17 mouse cellular contexts compared by ENCODE assay signal in the genomic region with DNA sequence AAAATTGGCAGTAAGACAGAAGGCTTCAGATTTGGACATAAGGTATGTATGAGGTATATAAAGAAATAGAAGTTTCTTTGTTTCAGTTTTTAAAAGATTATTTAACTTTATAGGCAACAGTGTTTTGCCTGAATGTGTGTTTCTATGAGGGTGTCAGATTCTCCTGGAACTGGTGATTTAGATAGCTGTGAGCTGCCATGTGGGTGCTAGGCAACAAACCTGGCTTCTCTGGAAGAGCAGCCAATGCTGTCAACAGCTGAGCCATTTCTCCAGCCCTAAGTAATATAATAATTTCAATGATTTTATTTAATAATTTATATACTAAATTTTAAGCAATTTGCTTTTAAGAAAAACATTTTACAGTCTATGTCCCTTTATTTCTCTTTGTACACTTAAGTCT.
DNase-seq lines count a peak whose midpoint lies in the region; ATAC-seq and TF ChIP-seq lines count a peak whose summit lies in the region.
"Had no signal": no experiment of that assay in that cellular context is flagged by ENCODE, and none has a peak within 500 bp of the region (broad histone marks: within the 10 kb centered on the region; RNA-seq: fewer than 3 reads in every experiment).

No protein-coding gene starts in this region.

- no peak overlapping the region for H3K27ac ChIP-seq in forebrain, embryonic 14.5 days (ENCODE audit: low read depth, low read length)
- no peak overlapping the region for H3K27ac ChIP-seq in forebrain, embryonic 16.5 days (ENCODE audit: low read length)
- peak overlapping the region; percentile 77 for H3K27ac ChIP-seq in layer of hippocampus, adult 2 months
- no peak overlapping the region for H3K27ac ChIP-seq in hindbrain, postnatal 0 days
- H3K27ac ChIP-seq: embryonic facial prominence, embryonic 12.5 days; forebrain, embryonic 13.5 days; heart, embryonic 13.5 days; hindbrain, embryonic 15.5 days had no signal

- no peak for ATAC-seq in forebrain, embryonic 14.5 days
- no peak for ATAC-seq in forebrain, embryonic 16.5 days
- ATAC-seq in hindbrain, postnatal 0 days = no peak
- ATAC-seq: forebrain, embryonic 13.5 days; inflammation-experienced regulatory T-cells, adult 6 months had no signal

- H3K27me3 ChIP-seq in forebrain, embryonic 14.5 days (replicated peaks; ENCODE audit: control insufficient read depth, insufficient read depth, low read length) = no peaks in the 10 kb centered on the region
- no peaks in the 10 kb centered on the region for H3K27me3 ChIP-seq in forebrain, embryonic 16.5 days (replicated peaks; ENCODE audit: control insufficient read depth, insufficient read depth, low read length)
- H3K27me3 ChIP-seq in hindbrain, postnatal 0 days (ENCODE audit: insufficient read depth, low read length) = no peaks in the 10 kb centered on the region
- H3K27me3 ChIP-seq: embryonic facial prominence, embryonic 12.5 days; forebrain, embryonic 13.5 days; heart, embryonic 13.5 days; hindbrain, embryonic 15.5 days had no signal

- TF ChIP-seq CTCF in layer of hippocampus, adult 2 months (conservative IDR thresholded peaks at IDR 0.05) = no peak
- TF ChIP-seq CTCF in hindbrain, postnatal 0 days (IDR thresholded peaks at IDR 0.05; ENCODE audit: low read depth) = no peak

- H3K4me2 ChIP-seq in forebrain, embryonic 14.5 days (ENCODE audit: low read length) = no peak overlapping the region
- no peak overlapping the region for H3K4me2 ChIP-seq in forebrain, embryonic 16.5 days (ENCODE audit: low read length)
- H3K4me2 ChIP-seq in hindbrain, postnatal 0 days (ENCODE audit: low read depth, low read length) = no peak overlapping the region
- H3K4me2 ChIP-seq: embryonic facial prominence, embryonic 12.5 days; forebrain, embryonic 13.5 days; heart, embryonic 13.5 days; hindbrain, embryonic 15.5 days had no signal

- no peak overlapping the region for H3K9ac ChIP-seq in forebrain, embryonic 14.5 days (ENCODE audit: low read length)
- no peak overlapping the region for H3K9ac ChIP-seq in forebrain, embryonic 16.5 days (replicated peaks; ENCODE audit: low read depth, low read length)
- H3K9ac ChIP-seq in hindbrain, postnatal 0 days (replicated peaks; ENCODE audit: low read length) = no peak overlapping the region
- H3K9ac ChIP-seq: embryonic facial prominence, embryonic 12.5 days; forebrain, embryonic 13.5 days; heart, embryonic 13.5 days; hindbrain, embryonic 15.5 days had no signal

- peak; percentile 36 for DNase-seq in forebrain, embryonic 14.5 days (ENCODE audit: low spot score)
- peak; percentile 14 to 45 for DNase-seq in layer of hippocampus, adult 18-20 months (ENCODE audit: low spot score in 2 of 2)
- DNase-seq in layer of hippocampus, postnatal 10 days (ENCODE audit: low spot score in 2 of 2) = no peak
- peak in 1 of 2 experiments; percentile 44 for DNase-seq in layer of hippocampus, adult 2 months (ENCODE audit: low spot score in 2 of 2)
- DNase-seq in hindbrain, postnatal 0 days (ENCODE audit: low spot score) = no peak
- no peak for DNase-seq in thymus, postnatal 0 days (ENCODE audit: low spot score)
- DNase-seq: adrenal gland, postnatal 14 days; cerebellum, adult 8-10 months; cerebellum, postnatal 25 days; gastrocnemius, postnatal 14 days; heart, postnatal 36 days had no signal

- H3K4me1 ChIP-seq in forebrain, embryonic 14.5 days (ENCODE audit: control insufficient read depth, insufficient read depth, low read length) = no peaks in the 10 kb centered on the region
- H3K4me1 ChIP-seq in forebrain, embryonic 16.5 days (replicated peaks; ENCODE audit: control insufficient read depth, insufficient read depth, low read length) = no peaks in the 10 kb centered on the region
- H3K4me1 ChIP-seq in hindbrain, postnatal 0 days (ENCODE audit: insufficient read depth, low read length) = no peaks in the 10 kb centered on the region
- H3K4me1 ChIP-seq: embryonic facial prominence, embryonic 12.5 days; forebrain, embryonic 13.5 days; heart, embryonic 13.5 days; hindbrain, embryonic 15.5 days had no signal

- peaks cover 9% of the 10 kb centered on the region; the same call in 1 of the 2 replicates for H3K36me3 ChIP-seq in forebrain, embryonic 14.5 days (ENCODE audit: control insufficient read depth, insufficient read depth, low read length)
- peaks cover 3% of the 10 kb centered on the region; the same call in 1 of the 2 replicates for H3K36me3 ChIP-seq in forebrain, embryonic 16.5 days (ENCODE audit: control insufficient read depth, insufficient read depth)
- peaks cover 17% of the 10 kb centered on the region for H3K36me3 ChIP-seq in hindbrain, postnatal 0 days (ENCODE audit: insufficient read depth, low read length)

- no peak overlapping the region for H3K4me3 ChIP-seq in forebrain, embryonic 14.5 days (ENCODE audit: low read depth, low read length)
- H3K4me3 ChIP-seq in forebrain, embryonic 16.5 days (replicated peaks; ENCODE audit: low read length) = no peak overlapping the region
- H3K4me3 ChIP-seq in layer of hippocampus, adult 2 months = no peak overlapping the region
- no peak overlapping the region for H3K4me3 ChIP-seq in hindbrain, postnatal 0 days (ENCODE audit: low read length)
- H3K4me3 ChIP-seq: embryonic facial prominence, embryonic 12.5 days; forebrain, embryonic 13.5 days; heart, embryonic 13.5 days; hindbrain, embryonic 15.5 days had no signal

- H3K9me3 ChIP-seq in forebrain, embryonic 14.5 days (replicated peaks; ENCODE audit: control insufficient read depth, low read length) = no peaks in the 10 kb centered on the region
- no peaks in the 10 kb centered on the region for H3K9me3 ChIP-seq in forebrain, embryonic 16.5 days (ENCODE audit: control insufficient read depth, low read length)
- H3K9me3 ChIP-seq in hindbrain, postnatal 0 days (ENCODE audit: low read length) = no peaks in the 10 kb centered on the region
- H3K9me3 ChIP-seq: embryonic facial prominence, embryonic 12.5 days; forebrain, embryonic 13.5 days; heart, embryonic 13.5 days; hindbrain, embryonic 15.5 days had no signal

Comparison
In these comparisons a context has a peak if more than half of its experiments do, and no peak if none do; other contexts are left out.
1. DNase-seq: peak in forebrain, embryonic 14.5 days (single experiment) and layer of hippocampus, adult 18-20 months (2 of 2); none in layer of hippocampus, postnatal 10 days (0 of 2), hindbrain, postnatal 0 days (single experiment) and thymus, postnatal 0 days (single experiment).